Mouse (Mus musculus): Measurements from ENCODE around the gene Myh3. TPM values are rescaled to one million over a fixed set of nuclear protein-coding genes. Genes with fewer than 3 reads are reported as not detected.
A peak's percentile ranks its signal among the peaks of the same experiment; 100 is the strongest.

Gene Myh3
- polyA plus RNA-seq, 1 experiment from 2014 or later = 0.07 TPM

DNA sequence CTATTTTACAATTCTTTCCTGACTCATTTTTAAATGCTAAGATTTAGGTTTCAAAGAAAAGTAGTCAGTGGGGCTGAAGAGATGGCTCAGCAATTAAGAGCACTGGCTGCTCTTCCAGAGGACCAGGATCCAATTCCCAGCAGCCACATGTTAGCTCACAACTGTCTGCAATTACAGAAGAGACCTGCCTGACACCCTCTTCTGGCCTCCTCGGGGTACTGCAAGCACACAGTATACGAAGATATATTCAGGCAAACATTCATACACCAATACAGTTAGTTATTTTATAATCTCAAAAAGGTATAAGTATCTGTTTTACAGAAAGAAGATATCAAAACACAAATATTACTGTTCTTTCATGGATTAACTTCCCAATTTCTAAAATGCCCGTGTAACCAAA is 38.3 kb upstream of the Myh3 start:
- H3K4me1 ChIP-seq (ENCODE audit: insufficient read depth, low read depth, low read length) = no peaks in the 10 kb centered on the region
- no peaks in the 10 kb centered on the region for H3K9me3 ChIP-seq (ENCODE audit: low read length)
- H3K27me3 ChIP-seq (replicated peaks; ENCODE audit: insufficient read depth, low read length) = no peaks in the 10 kb centered on the region
- ATAC-seq = no peak
- DNase-seq (ENCODE audit: low spot score) = no peak
- no peak overlapping the region for H3K4me3 ChIP-seq (ENCODE audit: low read depth, low read length)
- no peak overlapping the region for H3K27ac ChIP-seq (ENCODE audit: low read length)
- 87% methylated on average over 3 of the region's 3 CpGs for WGBS
- TF ChIP-seq EP300 (IDR thresholded peaks at IDR 0.05) = no peak
- TF ChIP-seq CTCF (IDR thresholded peaks at IDR 0.05) = peak; percentile 33
- no peak overlapping the region for H3K9ac ChIP-seq (replicated peaks; ENCODE audit: low read depth)
- peaks cover 15% of the 10 kb centered on the region; the same call in 1 of the 2 replicates for H3K36me3 ChIP-seq (ENCODE audit: insufficient read depth, low read length)
- no peak overlapping the region for H3K4me2 ChIP-seq (replicated peaks; ENCODE audit: low read depth, low read length)

GRCm38 (mm10) chr11:67040483-67040882 is 37.6 kb upstream of the Myh3 start:
- H3K4me1 ChIP-seq (ENCODE audit: insufficient read depth, low read depth, low read length) = no peaks in the 10 kb centered on the region
- H3K27me3 ChIP-seq (replicated peaks; ENCODE audit: insufficient read depth, low read length) = no peaks in the 10 kb centered on the region
- 91% methylated on average over 6 of the region's 6 CpGs for WGBS
- H3K4me2 ChIP-seq (replicated peaks; ENCODE audit: low read depth, low read length) = no peak overlapping the region
- no peaks in the 10 kb centered on the region for H3K9me3 ChIP-seq (ENCODE audit: low read length)
- no peak overlapping the region for H3K27ac ChIP-seq (ENCODE audit: low read length)
- no peak for TF ChIP-seq EP300 (IDR thresholded peaks at IDR 0.05)
- no peak for TF ChIP-seq CTCF (IDR thresholded peaks at IDR 0.05)
- no peak overlapping the region for H3K4me3 ChIP-seq (ENCODE audit: low read depth, low read length)
- no peak overlapping the region for H3K9ac ChIP-seq (replicated peaks; ENCODE audit: low read depth)
- ATAC-seq = no peak
- peaks cover 17% of the 10 kb centered on the region; the same call in 1 of the 2 replicates for H3K36me3 ChIP-seq (ENCODE audit: insufficient read depth, low read length)
- DNase-seq (ENCODE audit: low spot score) = no peak

DNA sequence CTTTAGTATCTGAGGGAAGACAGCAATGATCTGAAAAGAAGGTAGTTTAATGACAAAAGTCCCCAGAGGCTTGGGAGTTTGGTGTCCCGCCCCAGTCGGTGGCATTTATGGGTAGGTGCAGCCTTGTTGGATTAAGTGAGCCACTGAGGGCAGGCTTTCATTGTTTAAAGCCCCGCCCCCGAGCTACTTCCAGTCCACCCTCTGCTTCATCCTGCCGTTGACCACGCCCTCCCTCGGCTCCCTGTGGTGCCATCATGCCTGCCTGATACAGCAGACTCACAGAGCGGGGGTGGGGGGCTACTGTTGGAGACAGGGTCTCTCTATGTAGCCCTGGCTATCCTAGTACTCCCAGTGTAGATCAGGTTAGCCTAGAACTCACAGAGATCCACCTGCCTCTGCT is 35.1 kb upstream of the Myh3 start:
- H3K27ac ChIP-seq (ENCODE audit: low read length) = no peak overlapping the region
- WGBS = 63% methylated on average over 8 of the region's 8 CpGs
- no peak overlapping the region for H3K4me2 ChIP-seq (replicated peaks; ENCODE audit: low read depth, low read length)
- ATAC-seq (no peak), DNase-seq (ENCODE audit: low spot score) (no peak)
- H3K4me1 ChIP-seq (ENCODE audit: insufficient read depth, low read depth, low read length) = no peaks in the 10 kb centered on the region
- H3K9ac ChIP-seq (replicated peaks; ENCODE audit: low read depth) = no peak overlapping the region
- H3K9me3 ChIP-seq (ENCODE audit: low read length) = no peaks in the 10 kb centered on the region
- TF ChIP-seq CTCF (IDR thresholded peaks at IDR 0.05) (no peak), EP300 (IDR thresholded peaks at IDR 0.05) (no peak)
- H3K36me3 ChIP-seq (ENCODE audit: insufficient read depth, low read length) = peaks cover 20% of the 10 kb centered on the region; the same call in 1 of the 2 replicates
- no peaks in the 10 kb centered on the region for H3K27me3 ChIP-seq (replicated peaks; ENCODE audit: insufficient read depth, low read length)
- no peak overlapping the region for H3K4me3 ChIP-seq (ENCODE audit: low read depth, low read length)

DNA sequence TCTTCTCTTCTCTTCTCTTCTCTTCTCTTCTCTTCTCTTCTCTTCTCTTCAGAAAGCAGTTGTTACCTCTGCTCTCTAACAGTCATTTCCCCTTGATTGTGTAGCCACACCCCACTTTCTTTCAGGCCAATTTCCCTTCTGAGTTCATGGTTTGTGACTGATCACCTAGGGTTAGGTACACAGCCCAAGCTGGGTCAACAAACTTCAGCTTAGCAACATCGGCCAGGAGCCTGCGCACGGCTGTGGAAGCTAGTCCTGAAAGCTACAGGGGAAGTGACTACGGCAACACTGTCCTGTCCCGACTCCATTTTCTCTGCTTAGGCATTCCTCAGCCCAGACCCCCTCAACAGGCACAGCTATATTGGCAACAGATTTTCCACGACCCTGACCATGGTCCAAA is 33.1 kb upstream of the Myh3 start:
- TF ChIP-seq CTCF (IDR thresholded peaks at IDR 0.05) (no peak), EP300 (IDR thresholded peaks at IDR 0.05) (no peak)
- H3K36me3 ChIP-seq (ENCODE audit: insufficient read depth, low read length) = peaks cover 17% of the 10 kb centered on the region; the same call in 1 of the 2 replicates
- DNase-seq (ENCODE audit: low spot score) (no peak), ATAC-seq (peak; percentile 47)
- H3K9ac ChIP-seq (replicated peaks; ENCODE audit: low read depth) = no peak overlapping the region
- no peaks in the 10 kb centered on the region for H3K27me3 ChIP-seq (replicated peaks; ENCODE audit: insufficient read depth, low read length)
- no peak overlapping the region for H3K27ac ChIP-seq (ENCODE audit: low read length)
- H3K4me1 ChIP-seq (ENCODE audit: insufficient read depth, low read depth, low read length) = no peaks in the 10 kb centered on the region
- no peak overlapping the region for H3K4me3 ChIP-seq (ENCODE audit: low read depth, low read length)
- 49% methylated on average over 6 of the region's 6 CpGs for WGBS
- no peaks in the 10 kb centered on the region for H3K9me3 ChIP-seq (ENCODE audit: low read length)
- H3K4me2 ChIP-seq (replicated peaks; ENCODE audit: low read depth, low read length) = no peak overlapping the region

- Histone ChIP-seq H3K27ac (ENCODE audit: low read length) (no peak overlapping the region), H3K9ac (replicated peaks; ENCODE audit: low read depth) (no peak overlapping the region), H3K27me3 (replicated peaks; ENCODE audit: insufficient read depth, low read length) (no peaks in the 10 kb centered on the region), H3K4me1 (ENCODE audit: insufficient read depth, low read depth, low read length) (no peaks in the 10 kb centered on the region), H3K36me3 (ENCODE audit: insufficient read depth, low read length) (peaks cover 5% of the 10 kb centered on the region; the same call in 1 of the 2 replicates), H3K4me2 (replicated peaks; ENCODE audit: low read depth, low read length) (no peak overlapping the region), H3K9me3 (ENCODE audit: low read length) (no peaks in the 10 kb centered on the region), H3K4me3 (ENCODE audit: low read depth, low read length) (no peak overlapping the region)
- WGBS = 71% methylated on average over 5 of the region's 5 CpGs
- peak; percentile 12 for DNase-seq (ENCODE audit: low spot score)
- no peak for TF ChIP-seq CTCF (IDR thresholded peaks at IDR 0.05)
- TF ChIP-seq EP300 (IDR thresholded peaks at IDR 0.05) = no peak
- ATAC-seq = no peak
These were observed 30.9 kb upstream of the Myh3 start for GRCm38 (mm10) chr11:67047199-67047598.

GRCm38 (mm10) chr11:67048496-67048895 is 29.6 kb upstream of the Myh3 start:
- no peak overlapping the region for H3K4me2 ChIP-seq (replicated peaks; ENCODE audit: low read depth, low read length)
- no peak overlapping the region for H3K4me3 ChIP-seq (ENCODE audit: low read depth, low read length)
- TF ChIP-seq EP300 (IDR thresholded peaks at IDR 0.05) = no peak
- no peak for TF ChIP-seq CTCF (IDR thresholded peaks at IDR 0.05)
- no peak overlapping the region for H3K27ac ChIP-seq (ENCODE audit: low read length)
- no peaks in the 10 kb centered on the region for H3K9me3 ChIP-seq (ENCODE audit: low read length)
- peaks cover 4% of the 10 kb centered on the region; the same call in 1 of the 2 replicates for H3K4me1 ChIP-seq (ENCODE audit: insufficient read depth, low read depth, low read length)
- no peaks in the 10 kb centered on the region for H3K27me3 ChIP-seq (replicated peaks; ENCODE audit: insufficient read depth, low read length)
- 81% methylated on average over 8 of the region's 8 CpGs for WGBS
- no peak for ATAC-seq
- peaks cover 5% of the 10 kb centered on the region; the same call in 1 of the 2 replicates for H3K36me3 ChIP-seq (ENCODE audit: insufficient read depth, low read length)
- no peak for DNase-seq (ENCODE audit: low spot score)
- no peak overlapping the region for H3K9ac ChIP-seq (replicated peaks; ENCODE audit: low read depth)

DNA sequence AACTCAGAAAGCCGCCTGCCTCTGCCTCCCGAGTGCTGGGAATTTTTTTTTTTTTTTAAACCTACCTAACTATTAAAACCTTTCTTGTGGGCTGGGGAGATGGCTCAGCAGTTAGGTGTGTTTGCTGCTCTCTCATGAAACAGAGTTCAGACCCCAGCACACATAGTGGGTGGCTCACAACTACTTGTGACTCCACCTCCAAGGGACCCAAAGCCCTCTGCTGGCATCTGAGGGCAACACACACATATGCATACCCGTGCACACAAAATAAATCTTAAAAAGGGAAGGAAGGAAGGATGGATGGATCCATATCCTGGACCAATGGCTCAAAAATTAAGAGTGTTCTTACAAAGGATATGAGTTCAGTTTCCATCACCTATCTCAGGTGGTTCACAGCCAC is 28.8 kb upstream of the Myh3 start:
- Histone ChIP-seq H3K27ac (ENCODE audit: low read length) (no peak overlapping the region), H3K4me1 (ENCODE audit: insufficient read depth, low read depth, low read length) (peaks cover 4% of the 10 kb centered on the region; the same call in 1 of the 2 replicates), H3K4me3 (ENCODE audit: low read depth, low read length) (no peak overlapping the region), H3K4me2 (replicated peaks; ENCODE audit: low read depth, low read length) (no peak overlapping the region), H3K9ac (replicated peaks; ENCODE audit: low read depth) (no peak overlapping the region), H3K27me3 (replicated peaks; ENCODE audit: insufficient read depth, low read length) (no peaks in the 10 kb centered on the region), H3K36me3 (ENCODE audit: insufficient read depth, low read length) (peaks cover 5% of the 10 kb centered on the region; the same call in 1 of the 2 replicates), H3K9me3 (ENCODE audit: low read length) (no peaks in the 10 kb centered on the region)
- DNase-seq (ENCODE audit: low spot score) (no peak), ATAC-seq (no peak)
- WGBS = 87% methylated on average over 3 of the region's 3 CpGs
- TF ChIP-seq EP300 (IDR thresholded peaks at IDR 0.05) = no peak
- peak; percentile 7; the same call in 1 of the 2 replicates for TF ChIP-seq CTCF (IDR thresholded peaks at IDR 0.05)
